Mouse (Mus musculus) forebrain, embryonic 14.5 days (tissue): ENCODE data around the gene Gm49378. TPM values are rescaled to one million over a fixed set of nuclear protein-coding genes. Genes with fewer than 3 reads are reported as not detected.

Experiments
- ATAC-seq: fragments of 200-750 bp; cut with Nextera tagmentation; 2 replicates; pipeline ENCODE4 v1.8.0; 2017; ENCODE audit warnings: mild to moderate bottlenecking, moderate library complexity
- DNase-seq: peaks from one replicate; pipeline ENCODE4 v3.0.0-alpha.2; 2015; ENCODE audit warnings: low spot score
- H3K27ac ChIP-seq: fragments of 300-500 bp; sonication (generic); 2 replicates; pipeline ENCODE4 v1.5.1; 2014; ENCODE audit warnings: low read depth, mild to moderate bottlenecking, control low read depth, low read length, moderate library complexity
- H3K27me3 ChIP-seq: fragments of 300-500 bp; sonication (generic); replicated peaks from 2 replicates; pipeline ENCODE4 v1.6.1; 2014; ENCODE audit warnings: low read length, control low read depth, mixed read lengths; ENCODE audit not compliant: control insufficient read depth, insufficient read depth
- H3K36me3 ChIP-seq: fragments of 300-500 bp; sonication (generic); 2 replicates; pipeline ENCODE4 v1.6.1; 2014; ENCODE audit warnings: low read length, control low read depth; ENCODE audit not compliant: control insufficient read depth, insufficient read depth
- H3K4me1 ChIP-seq: fragments of 300-500 bp; sonication (generic); 2 replicates; pipeline ENCODE4 v1.6.1; 2014; ENCODE audit warnings: antibody characterized with exemption, low read length, control low read depth; ENCODE audit not compliant: control insufficient read depth, insufficient read depth
- H3K4me2 ChIP-seq: fragments of 300-500 bp; sonication (generic); 2 replicates; pipeline ENCODE4 v1.6.1; 2014; ENCODE audit warnings: mild to moderate bottlenecking, control low read depth, low read length
- H3K4me3 ChIP-seq: fragments of 300-500 bp; sonication (generic); 2 replicates; pipeline ENCODE4 v1.5.1; 2014; ENCODE audit warnings: low read depth, low read length, control low read depth
- H3K9ac ChIP-seq: fragments of 300-500 bp; sonication (generic); 2 replicates; pipeline ENCODE4 v1.6.1; 2014; ENCODE audit warnings: mild to moderate bottlenecking, low read length, control low read depth, moderate library complexity
- H3K9me3 ChIP-seq: fragments of 300-500 bp; sonication (generic); replicated peaks from 2 replicates; pipeline ENCODE4 v1.6.1; 2016; ENCODE audit warnings: low read length, control low read depth, mixed read lengths; ENCODE audit not compliant: control insufficient read depth
- WGBS: fragments of 180-500 bp; shearing (Covaris S2); extraction: QIAGEN DNeasy Blood & Tissue Kit; methylation state at CpG from one replicate; pipeline ENCODE4 v1.1.7; 2014; 5-methylcytosine and 5-hydroxymethylcytosine counted together
- polyA plus RNA-seq: library from polyadenylated mRNA; unstranded; fragments of >200 nt; fragmentation: Nextera tagmentation; extraction: Ambion mirVana; gene quantifications from 2 replicates; pipeline ENCODE4 v1.2.1, GENCODE M21; 2014

Gene Gm49378
- polyA plus RNA-seq, 1 experiment from 2014 or later, result 1.8 TPM

GRCm38 (mm10) chr14:55641291-55641690 is 3.6 kb upstream of the Gm49378 start:
- no peaks in the 10 kb centered on the region for H3K27me3 ChIP-seq
- H3K9ac ChIP-seq, result no peak overlapping the region
- no peak overlapping the region for H3K4me3 ChIP-seq
- no peak overlapping the region for H3K4me2 ChIP-seq
- H3K4me1 ChIP-seq, result peaks cover 17% of the 10 kb centered on the region
- ATAC-seq (no peak), DNase-seq (no peak)
- no peak overlapping the region for H3K27ac ChIP-seq
- WGBS, result 95% methylated on average over 13 of the region's 13 CpGs
- no peaks in the 10 kb centered on the region for H3K9me3 ChIP-seq
- H3K36me3 ChIP-seq, result peaks cover 57% of the 10 kb centered on the region

GRCm38 (mm10) chr14:55640816-55641215 is 3.1 kb upstream of the Gm49378 start:
- no peak overlapping the region for H3K27ac ChIP-seq
- no peaks in the 10 kb centered on the region for H3K27me3 ChIP-seq
- 96% methylated on average over 14 of the region's 14 CpGs for WGBS
- H3K9ac ChIP-seq, result no peak overlapping the region
- peaks cover 58% of the 10 kb centered on the region for H3K36me3 ChIP-seq
- no peaks in the 10 kb centered on the region for H3K9me3 ChIP-seq
- no peak for ATAC-seq
- no peak overlapping the region for H3K4me2 ChIP-seq
- DNase-seq, result no peak
- no peak overlapping the region for H3K4me3 ChIP-seq
- peaks cover 17% of the 10 kb centered on the region for H3K4me1 ChIP-seq

GRCm38 (mm10) chr14:55635523-55636007 is 2.1 kb downstream of the Gm49378 start, which contains the start of gene Ipo4:
Gene Ipo4, minus strand, starts transcription at chr14:55635957.
- Histone ChIP-seq H3K4me3 (peak within 1 kb of the TSS; percentile 58), H3K36me3 (peaks cover 81% of the 10 kb centered on the region), H3K27me3 (no peaks in the 10 kb centered on the region), H3K27ac (peak within 1 kb of the TSS; percentile 77), H3K9me3 (no peaks in the 10 kb centered on the region), H3K9ac (peak within 1 kb of the TSS; percentile 70), H3K4me2 (peak within 1 kb of the TSS; percentile 86), H3K4me1 (peaks cover 5% of the 10 kb centered on the region; the same call in 1 of the 2 replicates)
- ATAC-seq (peak; percentile 93), DNase-seq (peak; percentile 96)
- 2% methylated on average over 33 of the region's 33 CpGs for WGBS

- ATAC-seq, result peak; percentile 32; the same call in 1 of the 2 replicates
- no peaks in the 10 kb centered on the region for H3K9me3 ChIP-seq
- H3K4me1 ChIP-seq, result peaks cover 5% of the 10 kb centered on the region; the same call in 1 of the 2 replicates
- WGBS, result 4% methylated on average over 23 of the region's 23 CpGs
- peak overlapping the region; percentile 77 for H3K27ac ChIP-seq
- peak overlapping the region; percentile 86 for H3K4me2 ChIP-seq
- H3K36me3 ChIP-seq, result peaks cover 82% of the 10 kb centered on the region
- DNase-seq, result peak; percentile 37
- H3K9ac ChIP-seq, result peak overlapping the region; percentile 70
- peak overlapping the region; percentile 58 for H3K4me3 ChIP-seq
- H3K27me3 ChIP-seq, result no peaks in the 10 kb centered on the region
These were observed 2.7 kb downstream of the Gm49378 start for GRCm38 (mm10) chr14:55634874-55635522.

GRCm38 (mm10) chr14:55629312-55629711 is 8.4 kb downstream of the Gm49378 start:
- Histone ChIP-seq H3K9ac (no peak overlapping the region), H3K4me2 (no peak overlapping the region), H3K27me3 (no peaks in the 10 kb centered on the region), H3K9me3 (no peaks in the 10 kb centered on the region), H3K36me3 (peaks cover 97% of the 10 kb centered on the region), H3K27ac (no peak overlapping the region), H3K4me3 (no peak overlapping the region), H3K4me1 (no peaks in the 10 kb centered on the region)
- DNase-seq, result no peak
- ATAC-seq, result no peak
- WGBS, result 62% methylated on average over 5 of the region's 5 CpGs

- DNase-seq, result no peak
- 92% methylated on average over 27 of the region's 27 CpGs for WGBS
- Histone ChIP-seq H3K9ac (no peak overlapping the region), H3K9me3 (no peaks in the 10 kb centered on the region), H3K4me2 (no peak overlapping the region), H3K27me3 (no peaks in the 10 kb centered on the region), H3K36me3 (peaks cover 94% of the 10 kb centered on the region), H3K4me3 (no peak overlapping the region), H3K4me1 (no peaks in the 10 kb centered on the region), H3K27ac (no peak overlapping the region)
- no peak for ATAC-seq
These were observed 9.4 kb downstream of the Gm49378 start for GRCm38 (mm10) chr14:55628077-55628827.

- no peaks in the 10 kb centered on the region for H3K27me3 ChIP-seq
- WGBS, result 55% methylated on average over 22 of the region's 22 CpGs
- peak; percentile 54; the same call in 1 of the 2 replicates for ATAC-seq
- H3K9ac ChIP-seq, result peak overlapping the region; percentile 17; the same call in 1 of the 2 replicates
- H3K9me3 ChIP-seq, result no peaks in the 10 kb centered on the region
- H3K36me3 ChIP-seq, result 0 out of 2 replicates have a peak, but pooled peaks cover under 1% of the 10 kb centered on the region
- no peak for DNase-seq
- peak overlapping the region; percentile 13; the same call in 1 of the 2 replicates for H3K4me3 ChIP-seq
- 0 out of 2 replicates have a peak overlapping the region, but pooled peaks have one; percentile 14 for H3K27ac ChIP-seq
- H3K4me2 ChIP-seq, result peak overlapping the region; percentile 31
- H3K4me1 ChIP-seq, result no peaks in the 10 kb centered on the region
These were observed 19.1 kb downstream of the Gm49378 start for GRCm38 (mm10) chr14:55618486-55619195.

GRCm38 (mm10) chr14:55617822-55618221 is 19.9 kb downstream of the Gm49378 start, which contains the start of gene Rec8:
Gene Rec8, plus strand, starts transcription at chr14:55618037.
- peak within 1 kb of the TSS; percentile 31 for H3K4me2 ChIP-seq
- no peaks in the 10 kb centered on the region for H3K4me1 ChIP-seq
- no peaks in the 10 kb centered on the region for H3K36me3 ChIP-seq
- 25% methylated on average over 21 of the region's 21 CpGs for WGBS
- peak; percentile 61 for DNase-seq
- no peaks in the 10 kb centered on the region for H3K27me3 ChIP-seq
- H3K27ac ChIP-seq, result 0 out of 2 replicates have a peak within 1 kb of the TSS, but pooled peaks have one; percentile 14
- peak; percentile 62 for ATAC-seq
- peak within 1 kb of the TSS; percentile 17; the same call in 1 of the 2 replicates for H3K9ac ChIP-seq
- no peaks in the 10 kb centered on the region for H3K9me3 ChIP-seq
- H3K4me3 ChIP-seq, result peak within 1 kb of the TSS; percentile 13; the same call in 1 of the 2 replicates
